Comparison of ENCODE assay signal across 10 mouse cellular contexts in the genomic region with DNA sequence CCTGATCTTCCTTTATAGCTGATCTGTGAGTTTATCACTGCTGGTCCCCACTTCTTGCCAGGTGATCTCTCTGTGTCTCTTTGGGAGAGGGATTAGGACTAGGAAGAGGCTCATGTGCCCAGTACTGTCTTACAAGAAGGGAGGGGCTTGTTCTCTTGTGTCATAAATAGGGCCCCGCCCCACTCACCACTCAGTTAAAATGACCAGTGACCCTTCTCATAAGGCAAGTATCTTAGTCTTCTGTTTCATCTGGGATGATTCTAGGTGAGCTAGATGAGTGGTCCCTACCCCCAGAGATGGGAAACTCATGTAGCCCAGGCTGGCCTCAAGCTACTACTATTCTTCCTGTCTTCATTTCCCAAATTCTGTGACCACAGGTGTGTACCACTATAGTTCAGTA. TPM values are rescaled to one million over a fixed set of nuclear protein-coding genes. Genes with fewer than 3 reads are reported as not detected.
DNase-seq lines count a peak whose midpoint lies in the region; ATAC-seq and TF ChIP-seq lines count a peak whose summit lies in the region.
"Had no signal": no experiment of that assay in that cellular context is flagged by ENCODE, and none has a peak within 500 bp of the region (broad histone marks: within the 10 kb centered on the region; RNA-seq: fewer than 3 reads in every experiment).

Gene Lipe (minus strand): TSS at position 101 of the 400 bp plus-strand sequence.

- H3K36me3 ChIP-seq in hindbrain, embryonic 16.5 days (ENCODE audit: control insufficient read depth, insufficient read depth, low read length): no peaks in the 10 kb centered on the region
- no peaks in the 10 kb centered on the region for H3K36me3 ChIP-seq in hindbrain, embryonic 14.5 days (replicated peaks; ENCODE audit: control insufficient read depth, insufficient read depth)
- no peaks in the 10 kb centered on the region for H3K36me3 ChIP-seq in liver, postnatal 0 days (replicated peaks; ENCODE audit: insufficient read depth, low read length)

- no peaks in the 10 kb centered on the region for H3K9me3 ChIP-seq in hindbrain, embryonic 16.5 days (ENCODE audit: control insufficient read depth, low read length)
- no peaks in the 10 kb centered on the region for H3K9me3 ChIP-seq in hindbrain, embryonic 14.5 days (ENCODE audit: control insufficient read depth, low read length)
- H3K9me3 ChIP-seq in liver, postnatal 0 days (ENCODE audit: low read length): no peaks in the 10 kb centered on the region

- no peak for DNase-seq in hindbrain, embryonic 14.5 days (ENCODE audit: low spot score)
- DNase-seq in adrenal gland, adult 8-10 months: no peak
- DNase-seq in right cerebral cortex, postnatal 10 days (ENCODE audit: low spot score in 2 of 2): no peak
- DNase-seq in natural killer cell, adult 2 months (ENCODE audit: low spot score in 2 of 2): no peak
- no peak for DNase-seq in liver, postnatal 0 days
- DNase-seq: cerebellum, adult 9-11 months; retina, postnatal 1 day had no signal

- H3K27me3 ChIP-seq in hindbrain, embryonic 16.5 days (replicated peaks; ENCODE audit: control insufficient read depth, insufficient read depth, low read length): no peaks in the 10 kb centered on the region
- H3K27me3 ChIP-seq in hindbrain, embryonic 14.5 days (ENCODE audit: control insufficient read depth, insufficient read depth, low read length): no peaks in the 10 kb centered on the region
- no peaks in the 10 kb centered on the region for H3K27me3 ChIP-seq in liver, postnatal 0 days (ENCODE audit: insufficient read depth, low read length)

- 100% methylated on average over 1 of the region's 1 CpGs for WGBS in hindbrain, embryonic 16.5 days
- WGBS in hindbrain, embryonic 14.5 days: 93% methylated on average over 1 of the region's 1 CpGs
- 90% methylated on average over 1 of the region's 1 CpGs for WGBS in liver, postnatal 0 days (ENCODE audit: insufficient replicate concordance)

- no peak within 1 kb of the TSS for H3K4me2 ChIP-seq in hindbrain, embryonic 16.5 days (ENCODE audit: low read length)
- no peak within 1 kb of the TSS for H3K4me2 ChIP-seq in hindbrain, embryonic 14.5 days (replicated peaks)
- no peak within 1 kb of the TSS for H3K4me2 ChIP-seq in liver, postnatal 0 days (ENCODE audit: low read depth, low read length)

- no peak within 1 kb of the TSS for H3K4me3 ChIP-seq in hindbrain, embryonic 16.5 days (ENCODE audit: low read length)
- H3K4me3 ChIP-seq in hindbrain, embryonic 14.5 days (replicated peaks; ENCODE audit: low read length): no peak within 1 kb of the TSS
- H3K4me3 ChIP-seq in brown adipose tissue, adult 24 weeks (ENCODE audit: insufficient read depth, low read depth, low read length): no peak within 1 kb of the TSS
- no peak within 1 kb of the TSS for H3K4me3 ChIP-seq in liver, postnatal 0 days (ENCODE audit: low read depth, low read length)

- TF ChIP-seq CTCF in liver, postnatal 0 days (IDR thresholded peaks at IDR 0.05; ENCODE audit: low read depth): no peak

- ATAC-seq in hindbrain, embryonic 16.5 days: no peak
- no peak for ATAC-seq in hindbrain, embryonic 14.5 days (ENCODE audit: low FRiP score)
- ATAC-seq in hematopoietic stem cell, adult 5-6 weeks (replicated peaks in 1 of 2; ENCODE audit: insufficient read depth in 1 of 2, low FRiP score in 2 of 2, low TSS enrichment in 1 of 2, low read depth in 1 of 2, poor library complexity in 2 of 2, severe bottlenecking in 2 of 2): no peak
- ATAC-seq in liver, postnatal 0 days: no peak

- H3K9ac ChIP-seq in hindbrain, embryonic 16.5 days (ENCODE audit: low read depth, low read length): no peak within 1 kb of the TSS
- no peak within 1 kb of the TSS for H3K9ac ChIP-seq in hindbrain, embryonic 14.5 days
- H3K9ac ChIP-seq in liver, postnatal 0 days (replicated peaks): no peak within 1 kb of the TSS

- H3K27ac ChIP-seq in hindbrain, embryonic 16.5 days (ENCODE audit: low read depth, low read length): no peak within 1 kb of the TSS
- no peak within 1 kb of the TSS for H3K27ac ChIP-seq in hindbrain, embryonic 14.5 days
- no peak within 1 kb of the TSS for H3K27ac ChIP-seq in brown adipose tissue, adult 24 weeks (replicated peaks; ENCODE audit: low read depth, low read length)
- H3K27ac ChIP-seq in liver, postnatal 0 days (ENCODE audit: low read depth): no peak within 1 kb of the TSS

- no peak for TF ChIP-seq EP300 in liver, postnatal 0 days (IDR thresholded peaks at IDR 0.05; ENCODE audit: low read depth)

- H3K4me1 ChIP-seq in hindbrain, embryonic 16.5 days (ENCODE audit: control insufficient read depth, insufficient read depth, low read depth, low read length): peaks cover 15% of the 10 kb centered on the region
- peaks cover 12% of the 10 kb centered on the region for H3K4me1 ChIP-seq in hindbrain, embryonic 14.5 days (replicated peaks; ENCODE audit: control insufficient read depth, insufficient read depth, low read length)
- H3K4me1 ChIP-seq in brown adipose tissue, adult 24 weeks (ENCODE audit: control insufficient read depth, insufficient read depth, insufficient read length, low read length): peaks cover 12% of the 10 kb centered on the region; the same call in 1 of the 2 replicates
- H3K4me1 ChIP-seq in liver, postnatal 0 days (ENCODE audit: insufficient read depth): peaks cover 26% of the 10 kb centered on the region

RNA-seq across cellular contexts. Expression of gene Lipe, which starts in this region (rescaled TPM):
- polyA plus RNA-seq in hindbrain, embryonic 16.5 days (2015; fragmentation: Nextera tagmentation; extraction: Ambion mirVana): 12.4 TPM in 2 replicates
- polyA plus RNA-seq in hindbrain, embryonic 14.5 days (2014; fragmentation: Nextera tagmentation; extraction: Ambion mirVana): 4.6 and 5.7 TPM in 2 replicates
- 100 to 1,000 TPM; 157 to 290 (median 256) TPM for total RNA-seq in adrenal gland, adult 8-10 months (2022)
- 1,111 and 1,189 TPM in 2 replicates for polyA plus RNA-seq in brown adipose tissue, adult 24 weeks (2012; ENCODE audit: insufficient read depth, insufficient read length, missing spikeins)
- 13.6 and 18.7 TPM in 2 replicates for total RNA-seq in hematopoietic stem cell, adult 5-6 weeks (2017)
- 5.2 and 5.5 TPM in 2 replicates for polyA plus RNA-seq in liver, postnatal 0 days (2015; fragmentation: Nextera tagmentation; extraction: Ambion mirVana)

Comparison
In these comparisons a context has a peak if more than half of its experiments do, and no peak if none do; other contexts are left out.
1. RNA of gene Lipe (polyA plus RNA-seq): 1,111 to 1,189 TPM in brown adipose tissue, adult 24 weeks; 12.4 TPM in hindbrain, embryonic 16.5 days, 4.6 to 5.7 TPM in hindbrain, embryonic 14.5 days and 5.2 to 5.5 TPM in liver, postnatal 0 days; every median in the first group is over 10 times any median in the second.